Mouse (Mus musculus): ENCODE measurements around the gene Plxna2.
A peak's percentile ranks its signal among the peaks of the same experiment; 100 is the strongest.

DNA sequence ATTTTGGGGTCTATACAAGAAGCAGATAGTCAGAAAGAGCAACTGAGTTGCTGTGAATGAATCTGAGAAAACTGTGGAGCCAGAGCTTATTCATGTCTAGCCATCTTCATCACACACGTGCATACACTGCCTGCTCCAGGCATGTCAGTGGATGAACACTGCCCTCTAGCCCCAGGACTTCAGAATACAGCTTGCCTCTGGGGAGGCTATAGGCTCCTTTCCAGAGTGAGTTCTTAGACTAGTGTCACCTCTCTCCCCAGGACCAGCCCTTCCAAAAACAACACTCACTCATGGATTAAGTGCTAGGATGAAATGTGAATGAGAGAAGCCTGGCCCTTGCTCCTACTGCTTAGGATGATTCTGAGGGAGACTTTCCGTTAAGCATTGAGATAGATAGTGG, 198.9 kb downstream of the Plxna2 start:
- TF ChIP-seq POLR2A (IDR thresholded peaks at IDR 0.05; ENCODE audit: extremely low read depth, insufficient read depth, low read length) = no peak
- peak; percentile 96 for TF ChIP-seq CTCF (IDR thresholded peaks at IDR 0.05; ENCODE audit: extremely low read depth, insufficient read depth, low read length)

Measured in cortical plate, adult 2 months (tissue).